16 mouse cellular contexts compared by ENCODE assay signal in the genomic region with DNA sequence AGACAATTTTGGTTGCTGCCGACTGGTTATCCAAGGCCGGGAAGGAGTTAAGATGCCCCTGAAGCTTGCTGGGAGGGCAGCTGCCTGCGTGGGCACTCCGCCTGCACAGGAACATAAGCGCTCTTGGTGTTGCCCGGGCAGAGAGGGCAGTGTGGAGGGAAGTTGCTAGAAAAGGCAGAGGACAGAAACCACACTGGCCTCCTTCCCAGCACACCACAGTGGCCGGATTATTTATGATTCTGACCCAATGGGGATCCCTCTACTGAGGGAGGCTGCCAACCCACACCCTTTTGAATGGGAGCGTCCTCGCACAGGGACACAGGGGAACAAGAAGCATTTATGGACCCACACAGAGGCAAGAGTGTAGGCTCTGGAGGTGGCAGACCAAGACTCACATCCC. TPM values are rescaled to one million over a fixed set of nuclear protein-coding genes. Genes with fewer than 3 reads are reported as not detected.
A peak's percentile ranks its signal among the peaks of the same experiment; 100 is the strongest.
DNase-seq lines count a peak whose midpoint lies in the region.
"Had no signal": no experiment of that assay in that cellular context is flagged by ENCODE, and none has a peak within 500 bp of the region (broad histone marks: within the 10 kb centered on the region; RNA-seq: fewer than 3 reads in every experiment).

No protein-coding gene starts in this region.

- peak; percentile 36 to 41 for DNase-seq in adrenal gland, adult (ENCODE audit: inconsistent age in 2 of 2, low spot score in 1 of 2)
- no peak for DNase-seq in adrenal gland, adult 8-10 months
- peak; percentile 25 to 48 for DNase-seq in cerebellum, postnatal 25 days
- no peak for DNase-seq in cerebellum, adult 11 months
- DNase-seq in left cerebral cortex, postnatal 4 days: peak; percentile 58
- DNase-seq in left cerebral cortex, adult 18-20 months (ENCODE audit: low spot score in 2 of 2): no peak
- DNase-seq in fibroblast of lung, adult 2 months (ENCODE audit: low read depth): peak; percentile 22
- DNase-seq in thymus, postnatal 10 days (ENCODE audit: low spot score in 2 of 2): no peak
- DNase-seq: gastrocnemius, adult 2 months; heart, adult 18-20 months; heart, postnatal 4 days; liver, postnatal 0 days; lung, postnatal 36 days; right cerebral cortex, adult 18-20 months; spleen, adult 18-20 months; thymus, adult 2 months had no signal

- intact Hi-C loops in left cerebral cortex, postnatal 4 days (cut with DNase I): no loop called here

RNA-seq across cellular contexts. Expression of gene Plekha6, which starts 7.3 kb away (rescaled TPM):
- 10 to 100 TPM; 16.1 to 56.7 (median 33.1) TPM for total RNA-seq in adrenal gland, adult 8-10 months (2022)
- total RNA-seq in left cerebral cortex, postnatal 4 days (2021): 10 to 100 TPM; 61.7 to 63.2 TPM
- total RNA-seq in left cerebral cortex, adult 18-20 months (2021): 10 to 100 TPM; 78.2 to 91.1 TPM

RNA-seq across cellular contexts. Expression of gene Ppp1r15b, which starts 40.4 kb away (rescaled TPM):
- total RNA-seq in adrenal gland, adult 8-10 months (2022): 10 to 100 TPM; 67.1 to 80.6 (median 71.1) TPM
- 10 to 100 TPM; 44.0 to 45.4 TPM for total RNA-seq in left cerebral cortex, postnatal 4 days (2021)
- 10 to 100 TPM; 44.6 to 49.3 TPM for total RNA-seq in left cerebral cortex, adult 18-20 months (2021)

Comparison
In these comparisons a context has a peak if more than half of its experiments do, and no peak if none do; other contexts are left out.
1. DNase-seq: peak in adrenal gland, adult (2 of 2), cerebellum, postnatal 25 days (2 of 2), left cerebral cortex, postnatal 4 days (single experiment) and fibroblast of lung, adult 2 months (single experiment); none in adrenal gland, adult 8-10 months (single experiment), cerebellum, adult 11 months (single experiment), left cerebral cortex, adult 18-20 months (0 of 2) and thymus, postnatal 10 days (0 of 2).